Mouse (Mus musculus) hindbrain, embryonic 11.5 days (tissue): ENCODE measurements around the gene Tomm40. TPM values are rescaled to one million over a fixed set of nuclear protein-coding genes. Genes with fewer than 3 reads are reported as not detected.

Source experiments
- ATAC-seq: fragments of 200-750 bp; cut with Nextera tagmentation; 2 replicates; pipeline ENCODE4 v1.8.0; 2017; ENCODE audit warnings: mild to moderate bottlenecking, moderate TSS enrichment, moderate library complexity; ENCODE audit not compliant: low FRiP score
- DNase-seq: peaks from one replicate; pipeline ENCODE4 v3.0.0-alpha.2; 2015; ENCODE audit warnings: low spot score
- H3K27ac ChIP-seq: fragments of 300-500 bp; sonication (generic); 2 replicates; pipeline ENCODE4 v1.5.1; 2014; ENCODE audit warnings: mild to moderate bottlenecking, low read depth, low read length
- H3K27me3 ChIP-seq: fragments of 300-500 bp; sonication (generic); 2 replicates; pipeline ENCODE4 v1.6.1; 2014; ENCODE audit warnings: mild to moderate bottlenecking, low read length, moderate library complexity, mixed read lengths; ENCODE audit not compliant: control insufficient read depth, insufficient read depth
- H3K36me3 ChIP-seq: fragments of 300-500 bp; sonication (generic); 2 replicates; pipeline ENCODE4 v1.6.1; 2014; ENCODE audit warnings: mild to moderate bottlenecking, low read length, moderate library complexity, mixed read lengths; ENCODE audit not compliant: control insufficient read depth, insufficient read depth
- H3K4me1 ChIP-seq: fragments of 300-500 bp; sonication (generic); replicated peaks from 2 replicates; pipeline ENCODE4 v1.6.1; 2014; ENCODE audit warnings: low read length, mixed read lengths; ENCODE audit not compliant: control insufficient read depth, insufficient read depth
- H3K4me2 ChIP-seq: fragments of 300-500 bp; sonication (generic); replicated peaks from 2 replicates; pipeline ENCODE4 v1.6.1; 2014; ENCODE audit warnings: mild to moderate bottlenecking, low read depth, low read length
- H3K4me3 ChIP-seq: fragments of 300-500 bp; sonication (generic); 2 replicates; pipeline ENCODE4 v1.5.1; 2014; ENCODE audit warnings: low read depth, low read length
- H3K9ac ChIP-seq: fragments of 300-500 bp; sonication (generic); 2 replicates; pipeline ENCODE4 v1.6.1; 2014; ENCODE audit warnings: low read depth, low read length
- H3K9me3 ChIP-seq: fragments of 300-500 bp; sonication (generic); 2 replicates; pipeline ENCODE4 v1.6.1; 2016; ENCODE audit warnings: low read length; ENCODE audit not compliant: control insufficient read depth
- WGBS: fragments of 180-500 bp; shearing (Covaris S2); extraction: QIAGEN DNeasy Blood & Tissue Kit; methylation state at CpG from one replicate; pipeline ENCODE4 v1.1.7; 2014; 5-methylcytosine and 5-hydroxymethylcytosine counted together
- polyA plus RNA-seq: library from polyadenylated mRNA; unstranded; fragments of >200 nt; fragmentation: Nextera tagmentation; extraction: Ambion mirVana; gene quantifications from 2 replicates; pipeline ENCODE4 v1.2.1, GENCODE M21; 2014

The Tomm40 gene
- polyA plus RNA-seq, 1 experiment from 2014 or later, result 113 TPM

GRCm38 (mm10) chr7:19677872-19678271, 37.4 kb downstream of the Tomm40 start, which contains the start of gene Apoc2:
Apoc2 (minus strand) TSS chr7:19677941.
- Histone ChIP-seq H3K4me2 (no peak within 1 kb of the TSS), H3K9ac (no peak within 1 kb of the TSS), H3K4me1 (no peaks in the 10 kb centered on the region), H3K36me3 (no peaks in the 10 kb centered on the region), H3K27ac (no peak within 1 kb of the TSS), H3K27me3 (no peaks in the 10 kb centered on the region), H3K4me3 (no peak within 1 kb of the TSS), H3K9me3 (no peaks in the 10 kb centered on the region)
- WGBS, result 71% methylated on average over 8 of the region's 8 CpGs
- no peak for DNase-seq
- ATAC-seq, result no peak

- WGBS, result 67% methylated on average over 1 of the region's 1 CpGs
- H3K4me3 ChIP-seq, result no peak overlapping the region
- no peaks in the 10 kb centered on the region for H3K36me3 ChIP-seq
- H3K9ac ChIP-seq, result no peak overlapping the region
- H3K27me3 ChIP-seq, result no peaks in the 10 kb centered on the region
- no peak overlapping the region for H3K27ac ChIP-seq
- DNase-seq, result no peak
- H3K9me3 ChIP-seq, result no peaks in the 10 kb centered on the region
- H3K4me2 ChIP-seq, result no peak overlapping the region
- no peaks in the 10 kb centered on the region for H3K4me1 ChIP-seq
- ATAC-seq, result no peak
Observed at GRCm38 (mm10) chr7:19676662-19677061, 38.6 kb downstream of the Tomm40 start.

- WGBS, result 88% methylated on average over 10 of the region's 10 CpGs
- ATAC-seq, result no peak
- DNase-seq, result no peak
- H3K4me1 ChIP-seq, result no peaks in the 10 kb centered on the region
- H3K36me3 ChIP-seq, result no peaks in the 10 kb centered on the region
- H3K9me3 ChIP-seq, result no peaks in the 10 kb centered on the region
- no peak overlapping the region for H3K9ac ChIP-seq
- no peak overlapping the region for H3K27ac ChIP-seq
- H3K4me3 ChIP-seq, result no peak overlapping the region
- H3K27me3 ChIP-seq, result no peaks in the 10 kb centered on the region
- no peak overlapping the region for H3K4me2 ChIP-seq
Observed at GRCm38 (mm10) chr7:19675824-19676223, 39.4 kb downstream of the Tomm40 start.

- Histone ChIP-seq H3K9ac (no peak overlapping the region), H3K4me3 (no peak overlapping the region), H3K4me1 (no peaks in the 10 kb centered on the region), H3K9me3 (no peaks in the 10 kb centered on the region), H3K4me2 (no peak overlapping the region), H3K27me3 (no peaks in the 10 kb centered on the region), H3K36me3 (no peaks in the 10 kb centered on the region), H3K27ac (no peak overlapping the region)
- DNase-seq (no peak), ATAC-seq (no peak)
- 68% methylated on average over 14 of the region's 14 CpGs for WGBS
Observed at GRCm38 (mm10) chr7:19673083-19673699, 42.0 kb downstream of the Tomm40 start.

GRCm38 (mm10) chr7:19671511-19671910, 43.7 kb downstream of the Tomm40 start:
- no peak overlapping the region for H3K4me3 ChIP-seq
- DNase-seq (no peak), ATAC-seq (no peak)
- no peaks in the 10 kb centered on the region for H3K9me3 ChIP-seq
- no peaks in the 10 kb centered on the region for H3K36me3 ChIP-seq
- no peak overlapping the region for H3K4me2 ChIP-seq
- H3K27ac ChIP-seq, result no peak overlapping the region
- H3K4me1 ChIP-seq, result no peaks in the 10 kb centered on the region
- H3K9ac ChIP-seq, result no peak overlapping the region
- no peaks in the 10 kb centered on the region for H3K27me3 ChIP-seq
- WGBS, result 71% methylated on average over 10 of the region's 10 CpGs

- Histone ChIP-seq H3K27ac (no peak overlapping the region), H3K4me2 (no peak overlapping the region), H3K9me3 (no peaks in the 10 kb centered on the region), H3K9ac (no peak overlapping the region), H3K4me1 (peaks cover 3% of the 10 kb centered on the region; the same call in 1 of the 2 replicates), H3K4me3 (no peak overlapping the region), H3K27me3 (no peaks in the 10 kb centered on the region), H3K36me3 (no peaks in the 10 kb centered on the region)
- ATAC-seq, result peak; percentile 58
- WGBS, result 10% methylated on average over 10 of the region's 10 CpGs
- peak; percentile 92 for DNase-seq
Observed at GRCm38 (mm10) chr7:19668947-19669721, 46.1 kb downstream of the Tomm40 start.

GRCm38 (mm10) chr7:19667434-19667833, 47.8 kb downstream of the Tomm40 start:
- DNase-seq, result no peak
- Histone ChIP-seq H3K4me1 (peaks cover 9% of the 10 kb centered on the region), H3K36me3 (no peaks in the 10 kb centered on the region), H3K27ac (no peak overlapping the region), H3K9ac (no peak overlapping the region), H3K9me3 (no peaks in the 10 kb centered on the region), H3K4me2 (no peak overlapping the region), H3K27me3 (no peaks in the 10 kb centered on the region), H3K4me3 (no peak overlapping the region)
- WGBS, result 76% methylated on average over 2 of the region's 2 CpGs
- no peak for ATAC-seq

- H3K9ac ChIP-seq, result no peak overlapping the region
- ATAC-seq (no peak), DNase-seq (peak; percentile 7)
- H3K27ac ChIP-seq, result no peak overlapping the region
- H3K27me3 ChIP-seq, result no peaks in the 10 kb centered on the region
- 0 out of 2 replicates have a peak, but pooled peaks cover 3% of the 10 kb centered on the region for H3K36me3 ChIP-seq
- H3K4me3 ChIP-seq, result no peak overlapping the region
- H3K4me2 ChIP-seq, result no peak overlapping the region
- 78% methylated on average over 3 of the region's 3 CpGs for WGBS
- H3K4me1 ChIP-seq, result peaks cover 9% of the 10 kb centered on the region
- H3K9me3 ChIP-seq, result no peaks in the 10 kb centered on the region
Observed at GRCm38 (mm10) chr7:19666750-19667149, 48.5 kb downstream of the Tomm40 start.
